Mouse (Mus musculus): ENCODE results near the gene Prr15. TPM values are rescaled to one million over a fixed set of nuclear protein-coding genes. Genes with fewer than 3 reads are reported as not detected.

Prr15 gene
- total RNA-seq (2021) = 1 to 10 TPM; 1.8 TPM
- long read RNA-seq, experiment 1, partial matches to known transcripts = 0 of 1 reads
- long read RNA-seq, experiment 1, other reads (novel, unspliced or antisense) = 0 of 1 reads
- long read RNA-seq, experiment 2, partial matches to known transcripts = 0 of 1 reads
- long read RNA-seq, experiment 2, other reads (novel, unspliced or antisense) = 0 of 1 reads

DNA sequence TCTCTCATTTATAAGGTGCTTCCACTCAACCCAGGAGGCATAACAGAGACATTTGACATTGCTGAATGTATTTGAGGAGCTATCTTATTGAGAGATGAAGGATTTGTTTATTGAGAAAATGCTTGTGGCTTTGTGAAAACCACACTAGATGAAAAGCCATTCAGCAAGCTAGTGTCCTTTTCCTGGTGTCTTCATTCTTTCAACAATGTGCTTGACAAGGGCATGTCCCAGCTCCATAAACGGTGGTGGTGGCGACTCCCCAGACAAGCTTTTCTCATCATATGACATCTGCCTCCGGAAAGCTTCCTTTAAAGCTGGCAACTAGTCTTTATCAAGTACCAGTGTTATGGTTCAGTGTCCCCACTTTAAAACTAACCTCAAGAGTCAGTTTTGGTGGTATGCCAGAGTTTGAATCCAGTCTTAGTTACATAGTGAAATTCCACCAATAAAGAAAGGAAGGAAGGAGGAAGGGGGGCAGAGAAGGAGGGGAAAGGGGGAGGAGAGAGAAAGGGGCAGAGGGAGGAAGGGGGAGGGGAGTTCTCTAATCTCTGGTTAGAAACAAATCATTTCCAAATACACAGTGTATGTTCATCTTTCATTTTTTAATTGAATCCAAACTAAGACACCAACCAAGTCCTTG lies at the start of gene Prr15:
Prr15 (plus strand) TSS at position 590 of the 640 bp plus-strand sequence.
- no peak for DNase-seq

DNA sequence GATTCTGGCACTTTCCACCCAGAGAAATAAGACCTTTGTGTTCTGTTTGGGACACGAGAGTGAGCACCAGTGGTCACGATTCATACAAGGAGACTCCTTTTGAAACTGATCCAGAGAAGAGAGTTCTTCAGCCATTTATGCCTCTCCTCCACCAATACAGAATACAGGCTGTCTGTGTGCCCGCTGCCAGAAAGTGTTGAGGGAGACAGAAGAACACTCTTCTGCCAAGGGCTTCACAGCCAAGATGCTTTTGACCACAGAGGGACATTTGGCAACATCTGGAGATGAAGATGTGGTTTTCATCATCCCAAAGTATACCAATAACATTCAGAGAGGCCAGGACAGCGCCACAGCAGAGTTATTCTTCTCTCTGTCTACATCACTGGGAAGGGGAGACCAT lies 48.4 kb upstream of the Prr15 start:
- DNase-seq = peak; percentile 26 to 42

DNA sequence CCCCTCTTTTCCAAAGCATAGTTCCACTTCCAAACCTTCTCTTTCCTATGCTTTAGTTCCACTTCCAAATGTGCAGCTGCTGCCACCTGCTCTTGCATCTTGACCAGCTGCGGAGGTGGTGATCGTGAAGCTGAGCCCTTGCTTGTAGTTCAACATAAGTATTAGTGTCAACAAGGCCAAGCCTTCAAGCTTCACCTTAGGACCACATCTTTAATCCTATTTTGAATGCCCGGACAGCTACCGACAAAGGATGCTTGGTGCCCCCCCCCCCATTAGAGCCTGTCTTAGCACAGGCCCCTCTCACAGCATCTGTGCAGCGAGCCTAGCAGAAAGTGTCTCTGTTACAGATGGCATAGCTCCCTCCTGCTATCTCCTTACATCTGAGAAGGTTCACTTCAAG lies 47.8 kb upstream of the Prr15 start:
- peak; percentile 62 to 64 for DNase-seq

DNA sequence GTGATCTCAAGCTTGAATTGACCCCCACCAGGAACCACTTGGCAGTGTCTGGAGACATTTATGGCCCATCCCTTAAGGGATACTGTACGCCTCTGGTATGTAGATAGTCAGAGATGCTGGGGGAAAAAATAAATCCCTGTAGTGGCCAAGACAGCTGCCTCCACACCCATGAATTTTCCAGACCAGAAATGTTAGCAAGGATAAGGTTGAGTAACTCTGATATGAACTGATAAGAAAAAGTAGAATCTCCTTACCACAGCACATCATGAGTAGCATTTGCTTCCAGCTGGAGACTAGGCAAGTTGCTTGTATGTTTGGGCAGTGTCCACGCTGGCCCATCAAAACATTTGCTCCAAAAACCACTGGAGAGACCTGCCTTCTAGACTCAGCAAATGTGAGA lies 47.0 kb upstream of the Prr15 start:
- peak; percentile 55 to 71 for DNase-seq

DNA sequence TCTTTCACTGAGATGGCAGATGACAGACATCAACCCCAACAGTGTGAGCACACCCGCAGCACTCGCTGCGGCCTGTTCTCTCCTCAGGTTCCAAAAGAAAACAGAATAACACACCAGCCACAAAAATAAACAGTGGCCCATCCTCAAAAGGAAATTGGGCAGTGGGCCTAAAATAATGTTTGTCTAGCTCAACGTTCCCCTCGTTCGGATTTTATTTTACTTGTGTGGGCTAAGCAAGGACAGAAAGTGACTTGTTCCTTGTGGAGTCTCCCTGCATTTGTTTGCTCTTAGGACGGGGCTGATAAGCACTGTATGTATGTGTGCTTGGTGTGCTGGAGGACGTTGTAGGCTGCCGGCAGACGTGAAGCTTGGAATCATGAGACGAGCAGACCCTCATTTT lies 46.2 kb upstream of the Prr15 start:
- DNase-seq = peak; percentile 68 to 72

DNA sequence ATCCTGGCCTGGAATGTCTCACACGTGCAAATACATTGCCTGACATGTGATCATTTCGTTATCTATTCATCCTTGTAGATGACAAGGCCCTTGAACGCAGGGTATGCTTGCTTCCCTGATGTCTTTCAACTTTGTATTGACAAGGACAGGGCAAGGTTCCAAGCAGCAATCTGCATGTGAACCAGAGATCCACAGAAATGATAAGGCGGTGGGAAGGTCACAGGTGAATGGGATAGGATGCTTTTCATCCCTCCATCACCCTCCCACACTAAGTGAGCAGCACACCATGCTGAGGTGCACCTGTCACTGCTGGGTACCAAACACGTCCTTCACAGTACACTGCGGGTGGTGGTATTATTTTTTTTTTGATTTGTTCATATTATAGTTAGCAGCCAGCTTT lies 45.4 kb upstream of the Prr15 start:
- no peak for DNase-seq

DNA sequence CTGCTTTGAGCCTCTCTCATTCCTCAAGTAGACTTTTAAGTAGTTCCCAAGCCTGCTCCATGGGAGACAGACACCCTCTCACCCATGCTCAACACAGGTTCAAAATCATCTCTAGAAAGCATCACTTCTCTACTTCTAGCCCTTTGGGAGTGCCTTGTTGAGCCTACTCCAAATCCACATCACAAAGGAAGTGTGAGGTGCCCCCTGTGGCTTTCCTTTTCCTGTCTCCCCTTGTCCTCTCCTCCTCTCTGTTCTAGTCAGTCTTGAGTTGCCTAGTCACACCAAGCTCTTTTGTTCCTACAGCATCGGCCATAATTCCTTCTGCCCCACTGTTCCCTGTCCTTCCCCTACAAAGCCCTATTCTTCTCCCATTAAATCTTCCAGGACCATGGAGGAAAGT lies 42.3 kb upstream of the Prr15 start:
- DNase-seq = no peak

DNA sequence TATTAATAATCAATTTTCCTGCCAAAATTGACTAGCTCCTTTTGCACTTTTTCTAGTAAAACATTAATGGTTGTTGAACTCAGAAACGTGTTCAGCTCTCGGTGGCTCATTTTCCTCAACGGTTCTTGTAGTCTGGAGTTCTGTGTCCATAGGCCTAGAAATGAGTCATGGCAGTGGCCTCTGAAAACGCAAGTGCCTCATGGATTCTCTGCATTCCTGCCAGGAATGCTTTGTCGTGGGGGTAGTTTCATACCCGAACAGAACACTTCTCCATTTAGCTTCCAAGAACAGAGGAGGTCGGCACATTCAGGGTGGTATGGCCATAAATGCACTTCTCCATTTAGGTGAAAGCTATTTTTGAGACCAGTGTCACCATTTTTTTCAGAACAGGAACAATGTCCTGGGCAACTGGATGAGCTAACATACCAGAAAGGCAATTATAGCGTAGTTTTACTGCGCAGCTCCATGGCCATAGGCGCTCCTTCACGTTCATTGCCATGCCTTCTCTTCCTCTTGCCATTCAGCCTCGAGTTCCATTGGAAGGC lies 41.4 kb upstream of the Prr15 start:
- DNase-seq = no peak

DNA sequence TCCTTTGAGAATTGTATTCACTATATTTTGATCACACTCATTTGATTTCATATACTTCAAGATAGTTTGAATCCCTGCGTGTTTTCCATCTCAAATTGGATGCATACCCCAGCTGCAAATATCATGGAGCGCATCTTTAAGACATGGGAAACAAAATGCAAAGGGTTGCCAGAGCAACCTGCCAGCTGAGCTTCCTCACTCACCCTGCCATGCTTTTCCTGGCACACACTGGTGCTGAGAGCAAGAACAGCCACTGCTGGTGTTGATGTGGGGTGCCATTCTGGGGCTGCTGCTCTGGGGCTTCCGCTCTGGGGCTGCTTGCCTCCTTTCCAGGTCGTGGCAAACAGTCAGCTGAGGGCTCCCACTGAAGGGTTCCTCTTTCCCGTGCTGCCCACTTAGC lies 38.8 kb upstream of the Prr15 start:
- DNase-seq = no peak

DNA sequence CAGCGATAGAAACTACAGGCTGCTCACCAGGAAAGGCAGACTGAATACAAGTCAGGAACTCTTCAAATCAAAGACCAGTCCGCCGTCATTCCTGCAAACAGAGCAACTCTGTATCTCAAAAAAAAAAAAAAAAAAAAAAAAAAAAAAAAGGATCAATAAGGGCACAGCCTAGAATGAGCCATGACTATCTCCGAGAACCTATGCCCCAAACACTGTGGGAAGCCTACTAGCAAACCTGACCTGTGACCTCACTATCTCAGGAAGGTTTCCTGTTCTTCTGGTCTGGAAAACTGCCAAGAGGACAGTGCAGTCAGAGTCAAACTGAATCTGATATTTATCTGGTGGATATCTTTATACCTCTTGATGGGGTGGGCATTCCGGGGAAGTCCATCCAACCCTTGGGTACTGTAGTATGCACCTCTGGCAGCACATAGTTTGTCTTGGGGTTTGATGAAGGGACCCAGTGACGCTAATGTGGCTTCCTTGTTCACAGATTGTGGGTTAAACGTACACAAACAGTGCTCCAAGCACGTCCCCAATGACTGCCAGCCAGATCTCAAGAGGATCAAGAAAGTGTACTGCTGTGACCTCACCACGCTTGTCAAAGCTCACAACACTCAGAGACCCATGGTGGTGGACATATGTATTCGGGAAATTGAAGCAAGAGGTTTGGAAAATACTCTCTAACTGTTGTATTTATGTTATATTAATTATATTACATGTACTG lies 35.7 kb upstream of the Prr15 start:
- no peak for DNase-seq

DNA sequence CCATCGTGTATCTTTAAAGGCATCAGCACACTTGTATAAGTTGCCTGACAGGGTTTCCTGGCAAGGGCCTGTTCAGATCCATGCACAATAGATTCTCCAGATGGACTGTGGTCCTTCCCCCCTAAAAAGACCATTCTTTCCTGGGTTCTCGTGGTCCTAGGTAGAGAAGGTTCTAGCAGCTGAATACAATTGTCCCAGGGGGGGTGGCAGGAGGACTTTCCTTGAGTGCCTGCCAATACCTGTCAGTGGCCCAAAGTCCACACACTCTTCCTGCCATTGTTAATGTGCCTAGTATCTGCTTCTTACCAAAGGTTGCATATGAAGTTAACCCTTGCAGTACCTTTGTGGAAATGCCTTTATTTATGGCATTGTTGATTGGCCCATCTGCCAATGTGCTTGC lies 28.4 kb upstream of the Prr15 start:
- peak; percentile 33 to 66 for DNase-seq

DNA sequence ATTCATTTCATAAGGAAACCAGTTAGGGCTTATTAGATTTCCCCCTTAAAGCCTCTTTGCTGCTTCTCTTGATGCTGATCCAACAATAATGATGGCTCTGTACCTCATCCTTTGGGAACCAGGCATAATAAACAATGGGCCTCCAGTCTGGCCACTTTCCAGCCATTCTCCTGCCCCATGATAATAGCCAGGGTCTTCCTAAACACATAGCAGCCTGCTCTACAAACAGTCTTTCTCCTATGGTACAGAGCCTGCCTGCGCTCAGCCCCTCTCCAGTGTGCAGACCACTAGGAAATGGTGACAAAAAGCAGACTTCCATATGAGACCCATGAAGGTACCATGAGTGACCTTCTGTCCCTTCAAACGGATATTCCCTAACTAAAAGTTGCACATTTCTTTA lies 26.2 kb upstream of the Prr15 start:
- peak; percentile 48 to 72 for DNase-seq

DNA sequence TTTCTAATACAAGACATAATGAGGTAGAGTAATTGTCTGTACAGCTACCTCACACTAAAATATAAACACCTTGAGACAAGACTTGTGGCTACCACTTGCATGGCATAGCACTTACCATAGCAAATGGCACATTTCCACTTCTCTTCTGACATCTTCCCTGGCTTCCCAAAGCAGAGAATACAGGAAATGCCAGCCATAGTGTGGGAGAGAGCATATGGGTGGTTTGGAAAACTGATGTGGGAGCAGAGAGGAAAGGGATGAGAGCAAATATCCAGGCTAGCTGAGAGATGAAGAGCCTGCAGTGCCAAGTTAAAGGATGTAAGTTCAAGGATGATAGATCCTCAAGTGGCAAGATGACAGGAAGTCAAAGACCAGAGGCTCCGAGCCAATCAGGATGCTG lies 19.9 kb upstream of the Prr15 start:
- no peak for DNase-seq

DNA sequence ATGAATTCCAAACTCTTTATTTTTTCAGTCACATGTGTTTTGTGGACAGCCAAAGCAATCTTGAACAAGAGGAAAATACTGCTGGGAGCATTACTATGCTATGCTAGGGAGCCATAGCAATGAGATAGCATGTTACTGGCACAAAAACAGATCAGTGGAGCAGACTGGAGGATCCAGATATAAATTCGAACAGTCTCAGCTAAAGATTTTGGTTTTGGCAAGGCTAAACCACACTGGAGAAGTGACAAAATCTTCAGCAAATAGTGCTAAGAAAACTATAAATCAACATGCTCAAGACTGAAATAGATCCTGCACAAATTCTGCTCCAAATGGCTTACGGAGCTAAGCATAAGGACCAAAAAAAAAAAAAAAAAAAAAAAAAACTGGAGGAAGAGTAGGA lies 12.6 kb upstream of the Prr15 start:
- no peak for DNase-seq

DNA sequence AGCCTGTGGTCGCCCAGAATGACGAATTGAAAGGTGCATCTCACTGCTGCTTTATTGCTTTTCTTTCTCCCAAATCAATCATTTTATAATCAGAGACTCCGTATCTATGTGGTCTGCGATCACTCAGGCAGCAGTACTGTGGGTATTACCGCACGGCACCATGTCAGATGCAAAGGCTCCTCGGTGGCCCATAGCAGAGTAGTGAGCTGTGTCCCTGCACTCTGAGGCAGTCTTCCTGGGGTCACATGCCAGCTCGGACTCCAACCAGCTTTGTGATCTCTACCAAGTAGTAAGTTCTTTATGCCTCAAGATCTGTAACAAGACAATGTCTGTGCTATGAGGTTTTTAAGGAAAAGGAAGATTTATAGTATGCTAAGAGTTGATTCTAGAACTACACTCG lies 7.0 kb upstream of the Prr15 start:
- no peak for DNase-seq

DNA sequence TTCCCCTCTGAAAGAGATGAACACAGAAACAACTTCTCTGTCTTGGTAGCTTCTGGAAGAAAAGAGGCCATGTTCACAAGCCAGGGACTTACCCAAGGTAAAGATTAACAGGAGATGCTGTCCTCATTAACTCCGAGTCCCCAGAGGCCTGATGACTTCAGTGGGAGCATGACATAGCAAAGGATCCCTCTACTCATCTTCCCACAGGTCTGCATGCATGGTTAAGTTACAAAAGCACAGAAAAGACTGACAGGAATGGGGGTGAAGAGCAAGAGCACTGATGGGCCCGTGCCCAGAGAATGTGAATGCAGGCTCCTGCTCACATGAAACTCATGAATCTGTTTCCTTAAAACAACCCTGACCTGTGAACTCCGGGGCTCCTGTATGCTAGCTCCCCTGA lies 6.4 kb upstream of the Prr15 start:
- no peak for DNase-seq

DNA sequence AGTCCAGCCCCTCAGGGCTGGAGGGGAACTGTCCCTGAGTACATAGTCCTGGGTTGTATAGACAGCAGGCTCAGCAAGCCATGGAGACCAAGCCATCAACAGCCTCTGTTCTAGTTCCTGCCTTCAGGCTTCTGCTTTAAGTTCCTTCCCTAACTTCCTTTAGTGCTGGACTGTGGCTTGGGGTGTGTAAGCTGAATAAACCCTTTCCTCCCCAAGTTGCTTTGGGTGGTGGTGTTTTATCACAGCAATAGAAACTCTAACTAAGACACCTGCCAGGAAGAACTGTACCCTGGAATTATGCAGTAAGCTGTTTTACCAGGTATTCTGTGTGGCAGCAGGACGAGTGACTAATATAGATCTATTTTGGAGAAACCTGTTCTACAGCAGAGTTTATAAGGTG lies 5.4 kb upstream of the Prr15 start:
- DNase-seq = no peak

DNA sequence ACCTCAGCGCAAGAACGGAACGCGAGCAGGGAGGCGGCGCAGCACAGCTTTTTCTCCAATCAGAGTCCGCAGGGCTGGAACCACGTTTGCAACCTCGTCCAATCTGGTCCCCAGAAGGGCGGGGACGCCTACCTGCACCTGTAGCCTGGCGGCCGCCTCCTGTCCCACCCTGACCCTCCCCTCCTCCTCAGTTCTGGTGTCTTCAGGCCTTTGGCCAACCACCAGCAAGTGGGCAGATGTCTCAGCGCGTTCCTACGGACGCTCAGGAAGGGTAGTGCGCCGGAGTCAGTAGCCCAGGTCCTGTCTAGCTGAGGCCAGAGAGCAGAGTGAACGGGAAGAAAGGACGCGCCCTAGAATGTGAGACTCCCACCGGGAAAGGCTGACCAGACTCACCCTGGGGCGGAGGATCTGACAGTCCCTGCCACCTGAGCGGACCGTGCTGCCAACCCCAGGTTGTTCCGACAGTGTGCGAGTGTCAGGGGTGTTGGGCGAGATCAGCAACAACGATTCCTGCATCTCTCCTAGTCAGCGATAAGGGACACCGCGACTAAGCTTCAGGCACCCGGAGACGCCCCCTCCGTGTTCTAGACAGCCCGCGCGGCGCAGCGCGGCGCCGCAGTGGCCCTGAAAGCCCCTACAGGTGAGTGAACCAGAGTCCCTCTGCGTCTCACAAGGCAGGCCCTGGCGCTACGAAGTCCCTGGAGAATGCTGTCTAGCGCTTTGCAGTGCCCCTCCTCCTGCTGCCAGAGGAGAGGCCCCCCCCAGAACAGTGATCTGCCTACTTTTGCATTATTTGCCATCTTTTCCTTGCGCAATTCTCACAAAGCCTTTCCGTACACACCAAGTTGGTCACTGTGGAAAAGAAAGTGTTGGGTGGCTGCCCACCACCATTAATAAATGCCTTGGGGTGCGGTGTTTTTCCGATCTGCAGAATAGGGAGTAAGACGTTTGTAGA lies 1.3 kb downstream of the Prr15 start:
- DNase-seq = peak; percentile 63 to 69

DNA sequence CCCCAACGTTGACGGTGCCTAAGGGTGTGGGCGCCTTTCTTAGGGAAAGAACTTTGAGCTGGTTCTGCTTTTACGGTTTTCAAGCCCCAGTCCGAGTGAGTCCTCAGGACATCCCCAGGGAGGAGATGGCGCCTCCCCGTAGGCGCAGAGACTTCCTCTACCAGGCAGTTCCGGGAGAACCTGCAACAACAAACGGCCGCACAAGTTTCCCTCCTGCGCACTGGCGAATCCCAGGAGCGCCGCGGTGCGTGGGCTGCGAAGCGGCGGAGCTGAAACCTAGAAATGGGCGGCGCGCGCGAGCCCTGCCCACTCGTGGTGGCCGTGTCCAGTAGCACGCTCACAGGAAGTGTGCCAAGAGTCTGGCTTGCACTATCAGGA lies 2.0 kb downstream of the Prr15 start:
- DNase-seq = peak; percentile 69 to 82

DNA sequence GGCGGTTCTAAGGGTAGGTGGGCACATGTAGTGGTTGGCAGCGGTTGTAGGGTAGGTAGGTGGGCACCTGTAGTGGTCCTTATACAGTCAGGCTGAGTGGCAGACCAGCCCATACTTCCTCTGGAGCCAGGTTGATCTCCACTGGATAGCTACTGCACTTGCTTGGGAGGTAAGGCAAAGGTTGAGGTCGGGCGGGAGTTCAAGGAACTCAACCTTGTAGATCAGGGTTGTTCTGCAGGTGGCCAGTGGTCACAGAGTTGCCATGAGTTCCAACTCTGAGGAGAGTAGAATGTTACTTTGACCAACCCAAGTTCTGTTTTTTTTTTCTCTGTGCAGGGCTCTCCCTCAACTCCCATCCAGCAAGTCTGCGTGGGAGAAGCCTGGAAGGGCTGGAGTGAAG lies 3.1 kb downstream of the Prr15 start:
- no peak for DNase-seq

DNA sequence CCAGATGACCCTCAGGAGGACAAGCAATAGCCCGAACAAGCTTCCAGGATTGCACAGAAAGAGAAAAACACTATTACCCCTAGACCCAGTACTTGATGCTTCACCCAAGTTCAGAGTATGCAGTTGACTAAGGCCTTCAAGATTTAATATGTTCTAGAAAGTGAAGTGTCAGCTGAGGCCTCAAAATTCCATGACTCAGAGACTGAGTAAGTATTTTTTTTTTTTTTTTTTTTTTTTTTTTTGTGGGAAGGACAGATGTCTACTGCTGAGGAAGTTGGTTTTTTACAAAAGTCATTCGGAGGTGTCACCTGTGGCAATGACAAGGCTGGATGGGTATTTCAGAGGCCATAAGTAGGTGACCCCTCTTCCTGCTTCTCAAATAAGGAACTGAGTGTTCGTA lies 4.0 kb downstream of the Prr15 start:
- DNase-seq = no peak

DNA sequence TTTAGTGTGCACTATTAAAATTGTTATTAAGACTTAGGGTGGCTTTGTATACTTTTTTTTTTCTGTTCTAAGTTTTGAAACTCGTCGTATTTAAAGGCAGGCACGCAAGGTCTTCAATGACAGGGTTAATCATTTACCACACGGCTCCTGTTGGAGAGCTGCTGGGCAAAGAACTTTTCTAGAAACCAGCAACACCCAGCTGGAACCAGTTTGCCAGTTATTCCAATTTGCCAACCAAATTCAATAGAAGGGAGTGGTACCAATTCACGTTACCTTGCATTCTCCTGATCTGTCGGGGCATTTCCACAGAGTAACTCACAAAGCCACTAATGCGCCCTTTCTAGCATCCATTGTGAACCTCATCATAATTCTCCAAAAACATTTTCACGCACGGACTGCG lies 4.5 kb downstream of the Prr15 start:
- no peak for DNase-seq
